12 mouse cellular contexts compared by ENCODE assay signal in the genomic region with DNA sequence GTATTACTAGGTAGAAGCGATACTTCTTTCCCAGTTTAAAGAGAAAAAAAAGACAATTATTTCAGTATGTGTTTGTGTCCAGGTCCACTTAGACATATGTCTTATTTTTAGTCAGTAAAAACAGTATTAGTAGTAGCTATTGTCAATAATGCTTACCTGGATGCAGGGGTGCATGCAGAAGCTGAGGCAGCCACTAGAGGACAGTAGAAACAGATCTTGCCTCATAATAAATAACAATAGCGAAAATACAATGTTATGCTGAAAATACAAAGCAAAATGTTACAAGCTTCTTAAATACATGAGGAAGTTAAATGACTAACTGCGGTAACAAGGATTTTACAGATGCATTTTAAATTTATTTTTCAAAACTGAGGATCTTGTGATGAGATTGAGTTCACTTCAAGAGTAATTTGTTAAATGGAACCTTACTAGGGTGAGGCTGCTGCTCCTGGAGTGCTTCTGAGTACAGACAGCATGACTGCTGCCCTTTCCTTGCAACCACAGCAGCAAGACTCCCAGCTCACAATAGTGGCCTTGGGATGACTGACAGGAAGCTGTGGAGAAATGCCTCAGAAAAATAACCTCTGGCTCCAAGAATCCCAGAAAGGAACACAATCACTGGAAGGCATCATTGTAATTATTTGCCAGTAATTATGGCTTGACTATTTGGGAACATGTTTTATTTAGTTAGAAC.
DNase-seq lines count a peak whose midpoint lies in the region; ATAC-seq and TF ChIP-seq lines count a peak whose summit lies in the region.
"Had no signal": no experiment of that assay in that cellular context is flagged by ENCODE, and none has a peak within 500 bp of the region (broad histone marks: within the 10 kb centered on the region; RNA-seq: fewer than 3 reads in every experiment).

No protein-coding gene starts in this region.

- peak; percentile 23; the same call in 1 of the 2 replicates for TF ChIP-seq CTCF in cerebellum, adult 2 months (IDR thresholded peaks at IDR 0.05; ENCODE audit: borderline replicate concordance, insufficient read depth, low read depth, low read length)
- TF ChIP-seq CTCF in hindbrain, postnatal 0 days (IDR thresholded peaks at IDR 0.05; ENCODE audit: low read depth): peak; percentile 69
- peak; percentile 64 for TF ChIP-seq CTCF in stomach, postnatal 0 days (IDR thresholded peaks at IDR 0.05; ENCODE audit: low read depth)

- no peak overlapping the region for H3K27ac ChIP-seq in cerebellum, adult 2 months (ENCODE audit: insufficient read depth, low read length)
- no peak overlapping the region for H3K27ac ChIP-seq in hindbrain, postnatal 0 days
- H3K27ac ChIP-seq in hindbrain, embryonic 12.5 days: no peak overlapping the region
- no peak overlapping the region for H3K27ac ChIP-seq in midbrain, embryonic 12.5 days (replicated peaks)
- no peak overlapping the region for H3K27ac ChIP-seq in midbrain, embryonic 16.5 days (ENCODE audit: low read length)
- H3K27ac ChIP-seq in stomach, postnatal 0 days (replicated peaks): no peak overlapping the region
- H3K27ac ChIP-seq: forebrain, embryonic 15.5 days had no signal

- no peak for TF ChIP-seq EP300 in stomach, postnatal 0 days (optimal IDR thresholded peaks at IDR 0.05)

- no peaks in the 10 kb centered on the region for H3K9me3 ChIP-seq in hindbrain, postnatal 0 days (ENCODE audit: low read length)
- no peaks in the 10 kb centered on the region for H3K9me3 ChIP-seq in hindbrain, embryonic 12.5 days (replicated peaks)
- no peaks in the 10 kb centered on the region for H3K9me3 ChIP-seq in midbrain, embryonic 12.5 days
- no peaks in the 10 kb centered on the region for H3K9me3 ChIP-seq in midbrain, embryonic 16.5 days (replicated peaks; ENCODE audit: control insufficient read depth, low read length, poor library complexity, severe bottlenecking)
- H3K9me3 ChIP-seq in stomach, postnatal 0 days (ENCODE audit: control insufficient read depth, low read length): no peaks in the 10 kb centered on the region
- H3K9me3 ChIP-seq: forebrain, embryonic 15.5 days had no signal

- no peaks in the 10 kb centered on the region for H3K27me3 ChIP-seq in cerebellum, adult 2 months (ENCODE audit: control insufficient read depth, insufficient read depth, low read length)
- no peaks in the 10 kb centered on the region for H3K27me3 ChIP-seq in hindbrain, postnatal 0 days (ENCODE audit: insufficient read depth, low read length)
- no peaks in the 10 kb centered on the region for H3K27me3 ChIP-seq in hindbrain, embryonic 12.5 days
- no peaks in the 10 kb centered on the region for H3K27me3 ChIP-seq in midbrain, embryonic 12.5 days
- H3K27me3 ChIP-seq in midbrain, embryonic 16.5 days (ENCODE audit: control insufficient read depth, insufficient read depth, low read depth, low read length): no peaks in the 10 kb centered on the region
- no peaks in the 10 kb centered on the region for H3K27me3 ChIP-seq in stomach, postnatal 0 days (ENCODE audit: control insufficient read depth, insufficient read depth, low read length)
- H3K27me3 ChIP-seq: forebrain, embryonic 15.5 days had no signal

- no peak for ATAC-seq in hindbrain, postnatal 0 days
- no peak for ATAC-seq in hindbrain, embryonic 12.5 days (ENCODE audit: low FRiP score)
- ATAC-seq in midbrain, embryonic 12.5 days (ENCODE audit: low FRiP score, low read depth): peak; percentile 54; the same call in 1 of the 2 replicates
- no peak for ATAC-seq in midbrain, embryonic 16.5 days
- ATAC-seq in stomach, postnatal 0 days (ENCODE audit: low FRiP score, low TSS enrichment): no peak
- no peak for ATAC-seq in inflammation-experienced regulatory T-cells, adult 6 months
- ATAC-seq: forebrain, embryonic 15.5 days had no signal

- H3K4me1 ChIP-seq in cerebellum, adult 2 months (ENCODE audit: control insufficient read depth, insufficient read depth, low read length): no peaks in the 10 kb centered on the region
- H3K4me1 ChIP-seq in hindbrain, postnatal 0 days (ENCODE audit: insufficient read depth, low read length): no peaks in the 10 kb centered on the region
- no peaks in the 10 kb centered on the region for H3K4me1 ChIP-seq in hindbrain, embryonic 12.5 days
- H3K4me1 ChIP-seq in midbrain, embryonic 12.5 days: no peaks in the 10 kb centered on the region
- no peaks in the 10 kb centered on the region for H3K4me1 ChIP-seq in midbrain, embryonic 16.5 days (ENCODE audit: control insufficient read depth, insufficient read depth, low read length)
- H3K4me1 ChIP-seq in stomach, postnatal 0 days (replicated peaks; ENCODE audit: control insufficient read depth, insufficient read depth): no peaks in the 10 kb centered on the region
- H3K4me1 ChIP-seq: forebrain, embryonic 15.5 days had no signal

- H3K4me3 ChIP-seq in cerebellum, adult 2 months (replicated peaks; ENCODE audit: insufficient read depth, low read depth, low read length): no peak overlapping the region
- H3K4me3 ChIP-seq in hindbrain, postnatal 0 days (ENCODE audit: low read length): no peak overlapping the region
- H3K4me3 ChIP-seq in hindbrain, embryonic 12.5 days: no peak overlapping the region
- H3K4me3 ChIP-seq in midbrain, embryonic 12.5 days: no peak overlapping the region
- no peak overlapping the region for H3K4me3 ChIP-seq in midbrain, embryonic 16.5 days (ENCODE audit: low read depth, low read length)
- H3K4me3 ChIP-seq in stomach, postnatal 0 days (ENCODE audit: low read depth, low read length): no peak overlapping the region
- H3K4me3 ChIP-seq: forebrain, embryonic 15.5 days had no signal

- no peak for DNase-seq in cerebellum, adult 2 months
- no peak for DNase-seq in cerebellum, postnatal 36 days
- DNase-seq in hindbrain, postnatal 0 days (ENCODE audit: low spot score): peak; percentile 24
- no peak for DNase-seq in stomach, postnatal 0 days (ENCODE audit: low spot score)
- DNase-seq: cerebellum, adult 9-11 months; gastrocnemius, postnatal 14 days had no signal

- no peak for TF ChIP-seq POLR2A in cerebellum, adult 2 months (IDR thresholded peaks at IDR 0.05; ENCODE audit: borderline replicate concordance, insufficient read depth, low read length)

- 66% methylated on average over 3 of the region's 3 CpGs for WGBS in cerebellum, adult 2 months
- 66% methylated on average over 3 of the region's 3 CpGs for WGBS in hindbrain, postnatal 0 days
- WGBS in hindbrain, embryonic 12.5 days: 66% methylated on average over 3 of the region's 3 CpGs
- 72% methylated on average over 3 of the region's 3 CpGs for WGBS in midbrain, embryonic 12.5 days
- 64% methylated on average over 3 of the region's 3 CpGs for WGBS in midbrain, embryonic 16.5 days
- WGBS in stomach, postnatal 0 days: 74% methylated on average over 3 of the region's 3 CpGs

- no peak overlapping the region for H3K4me2 ChIP-seq in hindbrain, postnatal 0 days (ENCODE audit: low read depth, low read length)
- H3K4me2 ChIP-seq in hindbrain, embryonic 12.5 days (replicated peaks): no peak overlapping the region
- H3K4me2 ChIP-seq in midbrain, embryonic 12.5 days (replicated peaks): no peak overlapping the region
- H3K4me2 ChIP-seq in midbrain, embryonic 16.5 days (ENCODE audit: low read length): no peak overlapping the region
- H3K4me2 ChIP-seq in stomach, postnatal 0 days (replicated peaks; ENCODE audit: low read depth): no peak overlapping the region
- H3K4me2 ChIP-seq: forebrain, embryonic 15.5 days; liver, embryonic 11.5 days had no signal

- no peak overlapping the region for H3K9ac ChIP-seq in hindbrain, postnatal 0 days (replicated peaks; ENCODE audit: low read length)
- H3K9ac ChIP-seq in hindbrain, embryonic 12.5 days: no peak overlapping the region
- no peak overlapping the region for H3K9ac ChIP-seq in midbrain, embryonic 12.5 days (replicated peaks)
- H3K9ac ChIP-seq in midbrain, embryonic 16.5 days (ENCODE audit: low read depth, low read length): no peak overlapping the region
- H3K9ac ChIP-seq in stomach, postnatal 0 days (ENCODE audit: low read length): no peak overlapping the region
- H3K9ac ChIP-seq: forebrain, embryonic 15.5 days had no signal

- H3K36me3 ChIP-seq in hindbrain, postnatal 0 days (ENCODE audit: insufficient read depth, low read length): no peaks in the 10 kb centered on the region
- no peaks in the 10 kb centered on the region for H3K36me3 ChIP-seq in hindbrain, embryonic 12.5 days
- no peaks in the 10 kb centered on the region for H3K36me3 ChIP-seq in midbrain, embryonic 12.5 days
- H3K36me3 ChIP-seq in midbrain, embryonic 16.5 days (ENCODE audit: control insufficient read depth, insufficient read depth, low read length): no peaks in the 10 kb centered on the region
- no peaks in the 10 kb centered on the region for H3K36me3 ChIP-seq in stomach, postnatal 0 days (ENCODE audit: control insufficient read depth, insufficient read depth, low read length)
- H3K36me3 ChIP-seq: forebrain, embryonic 15.5 days had no signal
